Comparison of ENCODE assay signal across 21 mouse cellular contexts in the genomic region with DNA sequence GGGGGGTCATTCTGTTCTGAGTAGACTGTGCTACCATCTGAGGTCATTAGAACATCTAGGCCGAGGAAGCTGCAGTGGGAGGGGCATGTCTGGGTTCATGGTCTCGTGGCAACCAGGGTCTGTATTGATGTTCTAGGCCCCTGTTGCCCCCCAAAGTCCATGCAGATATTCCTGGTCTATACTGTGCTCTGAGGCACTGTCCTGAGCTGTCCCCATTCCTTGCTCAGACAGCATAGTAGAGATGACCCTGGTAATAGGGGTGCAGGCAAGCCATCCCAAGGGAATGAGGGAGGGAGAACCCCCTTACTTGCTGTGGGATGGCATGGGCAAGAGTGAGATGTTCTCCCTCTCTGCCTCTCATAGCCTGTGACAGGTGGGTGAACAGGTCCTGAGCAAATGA.
DNase-seq lines count a peak whose midpoint lies in the region; ATAC-seq lines count a peak whose summit lies in the region.
"Had no signal": no experiment of that assay in that cellular context is flagged by ENCODE, and none has a peak within 500 bp of the region (broad histone marks: within the 10 kb centered on the region; RNA-seq: fewer than 3 reads in every experiment).

No protein-coding gene starts in this region.

- no peak for DNase-seq in embryonic facial prominence, embryonic 11.5 days (ENCODE audit: low spot score)
- DNase-seq in embryonic facial prominence, embryonic 10.5 days (ENCODE audit: low spot score), result no peak
- no peak for DNase-seq in limb, embryonic 10.5 days (ENCODE audit: low spot score)
- no peak for DNase-seq in midbrain, embryonic 14.5 days
- no peak for DNase-seq in cerebellum, adult 9-10 months
- DNase-seq: adrenal gland, adult 8-10 months; adrenal gland, postnatal 36 days; B cell, adult 2 months; cerebellum, adult 2 months; cerebellum, postnatal 14 days; embryo, embryonic 11 days; gastrocnemius, postnatal 36 days; heart, adult 11 months; heart, postnatal 36 days had no signal

- 81% methylated on average over 2 of the region's 2 CpGs for WGBS in embryonic facial prominence, embryonic 11.5 days
- 76% methylated on average over 2 of the region's 2 CpGs for WGBS in embryonic facial prominence, embryonic 10.5 days
- 82% methylated on average over 2 of the region's 2 CpGs for WGBS in limb, embryonic 15.5 days
- 82% methylated on average over 2 of the region's 2 CpGs for WGBS in limb, embryonic 10.5 days
- 87% methylated on average over 2 of the region's 2 CpGs for WGBS in midbrain, embryonic 13.5 days
- WGBS in midbrain, embryonic 14.5 days, result 80% methylated on average over 2 of the region's 2 CpGs

- peak; percentile 67; the same call in 1 of the 2 replicates for ATAC-seq in embryonic facial prominence, embryonic 11.5 days (replicated peaks; ENCODE audit: insufficient number of reproducible peaks, low FRiP score, low TSS enrichment, low read depth)
- ATAC-seq in limb, embryonic 15.5 days (ENCODE audit: insufficient number of reproducible peaks, low FRiP score, low TSS enrichment, low read depth), result 0 out of 2 replicates have a peak, but pooled peaks have one; percentile 35
- 0 out of 2 replicates have a peak, but pooled peaks have one; percentile 11 for ATAC-seq in midbrain, embryonic 13.5 days
- ATAC-seq in midbrain, embryonic 14.5 days (ENCODE audit: low FRiP score, low TSS enrichment), result no peak
- ATAC-seq: CD4-positive, CD25-positive, alpha-beta regulatory T cell, adult 4 months; forebrain, embryonic 15.5 days had no signal

- no peaks in the 10 kb centered on the region for H3K9me3 ChIP-seq in embryonic facial prominence, embryonic 11.5 days (replicated peaks; ENCODE audit: control insufficient read depth, low read length)
- H3K9me3 ChIP-seq in embryonic facial prominence, embryonic 10.5 days, result no peaks in the 10 kb centered on the region
- H3K9me3 ChIP-seq in limb, embryonic 15.5 days, result no peaks in the 10 kb centered on the region
- H3K9me3 ChIP-seq in limb, embryonic 10.5 days (replicated peaks), result no peaks in the 10 kb centered on the region
- no peaks in the 10 kb centered on the region for H3K9me3 ChIP-seq in midbrain, embryonic 13.5 days
- no peaks in the 10 kb centered on the region for H3K9me3 ChIP-seq in midbrain, embryonic 14.5 days (ENCODE audit: control insufficient read depth, low read length)
- H3K9me3 ChIP-seq: forebrain, embryonic 15.5 days; G1E; heart, embryonic 13.5 days; hindbrain, embryonic 12.5 days had no signal

- no peak overlapping the region for H3K4me3 ChIP-seq in embryonic facial prominence, embryonic 11.5 days (ENCODE audit: low read depth, low read length)
- H3K4me3 ChIP-seq in embryonic facial prominence, embryonic 10.5 days, result no peak overlapping the region
- H3K4me3 ChIP-seq in limb, embryonic 15.5 days, result no peak overlapping the region
- H3K4me3 ChIP-seq in limb, embryonic 10.5 days, result no peak overlapping the region
- no peak overlapping the region for H3K4me3 ChIP-seq in midbrain, embryonic 13.5 days (replicated peaks)
- H3K4me3 ChIP-seq in midbrain, embryonic 14.5 days (replicated peaks; ENCODE audit: low read depth, low read length), result no peak overlapping the region
- H3K4me3 ChIP-seq: forebrain, embryonic 15.5 days; heart, embryonic 13.5 days; hindbrain, embryonic 12.5 days had no signal

- H3K4me2 ChIP-seq in embryonic facial prominence, embryonic 11.5 days (ENCODE audit: low read depth, low read length), result no peak overlapping the region
- no peak overlapping the region for H3K4me2 ChIP-seq in limb, embryonic 15.5 days
- no peak overlapping the region for H3K4me2 ChIP-seq in midbrain, embryonic 13.5 days (replicated peaks)
- no peak overlapping the region for H3K4me2 ChIP-seq in midbrain, embryonic 14.5 days (ENCODE audit: low read length)
- H3K4me2 ChIP-seq: forebrain, embryonic 15.5 days; heart, embryonic 13.5 days; hindbrain, embryonic 12.5 days had no signal

- H3K27me3 ChIP-seq in embryonic facial prominence, embryonic 11.5 days (ENCODE audit: control insufficient read depth, insufficient read depth, low read length), result no peaks in the 10 kb centered on the region
- no peaks in the 10 kb centered on the region for H3K27me3 ChIP-seq in embryonic facial prominence, embryonic 10.5 days (replicated peaks; ENCODE audit: low read depth, poor library complexity, severe bottlenecking)
- no peaks in the 10 kb centered on the region for H3K27me3 ChIP-seq in limb, embryonic 15.5 days
- no peaks in the 10 kb centered on the region for H3K27me3 ChIP-seq in limb, embryonic 10.5 days (ENCODE audit: low read depth, poor library complexity, severe bottlenecking)
- no peaks in the 10 kb centered on the region for H3K27me3 ChIP-seq in midbrain, embryonic 13.5 days
- H3K27me3 ChIP-seq in midbrain, embryonic 14.5 days (ENCODE audit: control insufficient read depth, insufficient read depth, low read length), result no peaks in the 10 kb centered on the region
- H3K27me3 ChIP-seq: forebrain, embryonic 15.5 days; heart, embryonic 13.5 days; hindbrain, embryonic 12.5 days had no signal

- H3K4me1 ChIP-seq in embryonic facial prominence, embryonic 11.5 days (ENCODE audit: control insufficient read depth, insufficient read depth, low read length), result no peaks in the 10 kb centered on the region
- no peaks in the 10 kb centered on the region for H3K4me1 ChIP-seq in embryonic facial prominence, embryonic 10.5 days
- H3K4me1 ChIP-seq in limb, embryonic 15.5 days, result no peaks in the 10 kb centered on the region
- no peaks in the 10 kb centered on the region for H3K4me1 ChIP-seq in limb, embryonic 10.5 days
- no peaks in the 10 kb centered on the region for H3K4me1 ChIP-seq in midbrain, embryonic 13.5 days (replicated peaks)
- H3K4me1 ChIP-seq in midbrain, embryonic 14.5 days (ENCODE audit: control insufficient read depth, insufficient read depth, low read length), result no peaks in the 10 kb centered on the region
- H3K4me1 ChIP-seq: forebrain, embryonic 15.5 days; heart, embryonic 13.5 days; hindbrain, embryonic 12.5 days had no signal

- H3K9ac ChIP-seq in embryonic facial prominence, embryonic 11.5 days (replicated peaks; ENCODE audit: low read length), result no peak overlapping the region
- no peak overlapping the region for H3K9ac ChIP-seq in limb, embryonic 15.5 days
- no peak overlapping the region for H3K9ac ChIP-seq in midbrain, embryonic 13.5 days (replicated peaks)
- no peak overlapping the region for H3K9ac ChIP-seq in midbrain, embryonic 14.5 days (replicated peaks; ENCODE audit: low read length)
- H3K9ac ChIP-seq: forebrain, embryonic 15.5 days; heart, embryonic 13.5 days; hindbrain, embryonic 12.5 days had no signal

- H3K27ac ChIP-seq in embryonic facial prominence, embryonic 11.5 days (replicated peaks; ENCODE audit: low read depth, low read length), result no peak overlapping the region
- no peak overlapping the region for H3K27ac ChIP-seq in embryonic facial prominence, embryonic 10.5 days (replicated peaks)
- H3K27ac ChIP-seq in limb, embryonic 15.5 days, result no peak overlapping the region
- no peak overlapping the region for H3K27ac ChIP-seq in limb, embryonic 10.5 days
- no peak overlapping the region for H3K27ac ChIP-seq in midbrain, embryonic 13.5 days
- H3K27ac ChIP-seq in midbrain, embryonic 14.5 days (replicated peaks; ENCODE audit: low read depth, low read length), result no peak overlapping the region
- H3K27ac ChIP-seq: forebrain, embryonic 15.5 days; heart, embryonic 13.5 days; hindbrain, embryonic 12.5 days had no signal

- H3K36me3 ChIP-seq in embryonic facial prominence, embryonic 11.5 days (replicated peaks; ENCODE audit: control insufficient read depth, insufficient read depth, low read depth, low read length), result no peaks in the 10 kb centered on the region
- no peaks in the 10 kb centered on the region for H3K36me3 ChIP-seq in embryonic facial prominence, embryonic 10.5 days (replicated peaks)
- H3K36me3 ChIP-seq in limb, embryonic 15.5 days, result no peaks in the 10 kb centered on the region
- H3K36me3 ChIP-seq in limb, embryonic 10.5 days, result no peaks in the 10 kb centered on the region
- no peaks in the 10 kb centered on the region for H3K36me3 ChIP-seq in midbrain, embryonic 13.5 days
- no peaks in the 10 kb centered on the region for H3K36me3 ChIP-seq in midbrain, embryonic 14.5 days (ENCODE audit: control insufficient read depth, insufficient read depth, low read length)
- H3K36me3 ChIP-seq: forebrain, embryonic 15.5 days; G1E; heart, embryonic 13.5 days; hindbrain, embryonic 12.5 days had no signal
